Mouse (Mus musculus) embryonic facial prominence, embryonic 10.5 days (tissue): Measurements from ENCODE around the gene Hist2h2ab. TPM values are rescaled to one million over a fixed set of nuclear protein-coding genes. Genes with fewer than 3 reads are reported as not detected.
"Not testable (repeated sequence)": the region's sequence is repeated elsewhere in the genome, so short reads cannot be mapped to it uniquely, and the experiment has no call there.

ENCODE experiments used
- DNase-seq: peaks from one replicate; pipeline ENCODE4 v3.0.0-alpha.2; 2017; ENCODE audit warnings: low spot score
- H3K27ac ChIP-seq: fragments of 300-500 bp; sonication (generic); replicated peaks from 2 replicates; pipeline ENCODE4 v1.5.1; 2016; ENCODE audit warnings: mild to moderate bottlenecking
- H3K27me3 ChIP-seq: fragments of 300-500 bp; sonication (generic); replicated peaks from 2 replicates; pipeline ENCODE4 v1.6.1; 2016; ENCODE audit warnings: low read depth, mild to moderate bottlenecking; ENCODE audit not compliant: poor library complexity, severe bottlenecking
- H3K36me3 ChIP-seq: fragments of 300-500 bp; sonication (generic); replicated peaks from 2 replicates; pipeline ENCODE4 v1.6.1; 2016; ENCODE audit warnings: mild to moderate bottlenecking, moderate library complexity
- H3K4me1 ChIP-seq: fragments of 300-500 bp; sonication (generic); 2 replicates; pipeline ENCODE4 v1.6.1; 2016
- H3K4me3 ChIP-seq: fragments of 300-500 bp; sonication (generic); 2 replicates; pipeline ENCODE4 v1.5.1; 2016; ENCODE audit warnings: mild to moderate bottlenecking, moderate library complexity
- H3K9me3 ChIP-seq: fragments of 300-500 bp; sonication (generic); 2 replicates; pipeline ENCODE4 v1.6.1; 2016; ENCODE audit warnings: mild to moderate bottlenecking
- whole genome bisulfite sequencing: fragments of 180-500 bp; shearing (Covaris S2); methylation state at CpG from one replicate; pipeline ENCODE4 v1.1.7; 2016; 5-methylcytosine and 5-hydroxymethylcytosine counted together
- polyA plus RNA-seq: library from polyadenylated mRNA; unstranded; fragments of >200 nt; fragmentation: Nextera tagmentation; extraction: Ambion mirVana; gene quantifications from 2 replicates; pipeline ENCODE4 v1.2.1, GENCODE M21; 2016

Gene Hist2h2ab
- polyA plus RNA-seq, 1 experiment from 2014 or later = 1.4 TPM

DNA sequence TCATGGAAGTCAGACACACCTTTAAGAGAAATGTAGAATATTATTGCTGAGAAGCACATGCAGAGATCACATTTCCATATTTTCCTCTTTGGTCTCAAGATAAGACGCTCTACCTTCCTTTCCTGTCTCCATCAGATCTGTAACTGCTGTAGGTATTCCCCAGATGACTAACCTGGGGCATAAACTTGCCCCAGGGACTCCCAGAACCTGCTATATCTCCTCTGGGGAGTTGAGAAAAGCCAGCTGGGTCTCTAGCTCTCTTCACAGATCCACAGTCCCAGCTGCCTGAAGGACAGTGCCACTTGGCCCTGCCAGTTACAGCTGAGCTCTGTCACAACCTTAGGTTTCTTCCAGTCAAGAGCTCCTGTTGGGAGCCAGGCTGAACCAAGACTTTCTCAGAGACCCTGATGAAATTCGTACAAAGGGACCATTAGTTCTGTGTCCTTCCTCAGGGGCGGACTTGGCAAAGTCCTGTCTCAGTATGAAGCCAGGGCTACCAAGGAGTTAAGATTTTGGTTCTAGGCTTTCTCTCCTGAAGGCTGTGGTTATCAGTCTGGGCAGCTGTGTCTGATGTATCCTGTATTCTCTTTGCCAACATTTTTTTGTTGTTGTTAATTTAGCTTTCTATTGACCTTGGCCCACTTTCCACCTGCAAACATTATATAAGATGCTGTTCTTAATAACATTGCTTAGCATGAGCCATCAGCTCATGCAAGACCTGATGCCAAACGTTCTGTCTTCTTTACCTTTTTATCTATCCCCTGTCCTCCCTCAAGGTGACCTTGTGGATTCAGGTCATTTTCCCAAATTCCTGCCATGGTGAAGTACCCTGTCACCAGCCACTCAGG lies 11.5 kb downstream of the Hist2h2ab start:
- no peaks in the 10 kb centered on the region for H3K36me3 ChIP-seq
- 75% methylated on average over 4 of the region's 4 CpGs for WGBS
- no peak overlapping the region for H3K4me3 ChIP-seq
- H3K4me1 ChIP-seq = peaks cover 17% of the 10 kb centered on the region
- no peaks in the 10 kb centered on the region for H3K27me3 ChIP-seq
- no peak for DNase-seq
- no peak overlapping the region for H3K27ac ChIP-seq
- H3K9me3 ChIP-seq = no peaks in the 10 kb centered on the region

- no peak overlapping the region for H3K4me3 ChIP-seq
- DNase-seq = no peak
- H3K9me3 ChIP-seq = no peaks in the 10 kb centered on the region
- 66% methylated on average over 2 of the region's 2 CpGs for WGBS
- no peaks in the 10 kb centered on the region for H3K36me3 ChIP-seq
- no peaks in the 10 kb centered on the region for H3K27me3 ChIP-seq
- H3K27ac ChIP-seq = no peak overlapping the region
- peaks cover 12% of the 10 kb centered on the region for H3K4me1 ChIP-seq
Measured at GRCm38 (mm10) chr3:96231758-96232120, 12.1 kb downstream of the Hist2h2ab start.

GRCm38 (mm10) chr3:96234914-96235313 lies 15.2 kb downstream of the Hist2h2ab start:
- Histone ChIP-seq H3K36me3 (no peaks in the 10 kb centered on the region), H3K27me3 (no peaks in the 10 kb centered on the region), H3K27ac (no peak overlapping the region), H3K9me3 (no peaks in the 10 kb centered on the region), H3K4me3 (no peak overlapping the region), H3K4me1 (peaks cover 11% of the 10 kb centered on the region)
- DNase-seq = no peak
- 88% methylated on average over 2 of the region's 2 CpGs for WGBS

GRCm38 (mm10) chr3:96235836-96236235 lies 16.2 kb downstream of the Hist2h2ab start:
- WGBS = 52% methylated on average over 3 of the region's 3 CpGs
- DNase-seq = no peak
- Histone ChIP-seq H3K36me3 (no peaks in the 10 kb centered on the region), H3K4me1 (peaks cover 16% of the 10 kb centered on the region), H3K9me3 (no peaks in the 10 kb centered on the region), H3K27me3 (no peaks in the 10 kb centered on the region), H3K4me3 (no peak overlapping the region; the same call in 1 of the 2 replicates), H3K27ac (no peak overlapping the region; the same call in 1 of the 2 replicates)

DNA sequence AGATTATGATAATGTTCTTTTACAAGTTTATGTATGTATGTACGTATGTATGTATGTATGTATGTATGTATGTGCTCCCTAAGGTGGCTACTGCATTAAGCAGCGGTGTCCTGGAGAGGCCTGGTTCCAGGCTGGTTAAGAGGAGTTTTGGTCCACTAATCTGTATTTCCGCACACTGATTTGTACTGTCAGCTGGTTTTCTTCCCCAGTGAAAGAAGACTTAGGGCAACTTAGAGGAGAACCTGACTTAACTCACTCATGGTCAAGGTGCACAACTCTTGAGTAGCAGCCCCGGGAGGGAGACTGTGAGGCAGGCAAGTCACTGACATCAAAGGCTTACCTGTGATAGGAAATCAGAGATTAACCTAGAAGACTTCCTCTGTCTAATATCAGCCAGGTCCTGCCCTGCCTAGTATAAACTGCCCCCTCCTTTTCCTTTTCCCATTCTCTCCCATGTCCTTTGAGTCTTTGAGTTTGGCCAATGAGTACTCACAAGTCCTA lies 17.2 kb downstream of the Hist2h2ab start:
- H3K9me3 ChIP-seq = no peaks in the 10 kb centered on the region
- 82% methylated on average over 4 of the region's 4 CpGs for WGBS
- no peaks in the 10 kb centered on the region for H3K36me3 ChIP-seq
- peak overlapping the region; percentile 90 for H3K27ac ChIP-seq
- H3K27me3 ChIP-seq = no peaks in the 10 kb centered on the region
- H3K4me1 ChIP-seq = peaks cover 19% of the 10 kb centered on the region
- peak overlapping the region; percentile 60 for H3K4me3 ChIP-seq
- DNase-seq = peak; percentile 33

- Histone ChIP-seq H3K27ac (peak overlapping the region; percentile 90), H3K27me3 (no peaks in the 10 kb centered on the region), H3K9me3 (no peaks in the 10 kb centered on the region), H3K4me1 (peaks cover 22% of the 10 kb centered on the region), H3K4me3 (peak overlapping the region; percentile 60), H3K36me3 (no peaks in the 10 kb centered on the region)
- peak; percentile 52 for DNase-seq
- 31% methylated on average over 7 of the region's 7 CpGs for WGBS
Measured at GRCm38 (mm10) chr3:96237335-96237903, 17.8 kb downstream of the Hist2h2ab start.

- Histone ChIP-seq H3K4me3 (peak overlapping the region; percentile 60), H3K9me3 (no peaks in the 10 kb centered on the region), H3K4me1 (peaks cover 28% of the 10 kb centered on the region), H3K27ac (peak overlapping the region; percentile 90), H3K36me3 (no peaks in the 10 kb centered on the region), H3K27me3 (no peaks in the 10 kb centered on the region)
- WGBS = under 1% methylated on average over 12 of the region's 12 CpGs
- peak; percentile 50 for DNase-seq
Measured at GRCm38 (mm10) chr3:96237904-96238511, 18.3 kb downstream of the Hist2h2ab start.

DNA sequence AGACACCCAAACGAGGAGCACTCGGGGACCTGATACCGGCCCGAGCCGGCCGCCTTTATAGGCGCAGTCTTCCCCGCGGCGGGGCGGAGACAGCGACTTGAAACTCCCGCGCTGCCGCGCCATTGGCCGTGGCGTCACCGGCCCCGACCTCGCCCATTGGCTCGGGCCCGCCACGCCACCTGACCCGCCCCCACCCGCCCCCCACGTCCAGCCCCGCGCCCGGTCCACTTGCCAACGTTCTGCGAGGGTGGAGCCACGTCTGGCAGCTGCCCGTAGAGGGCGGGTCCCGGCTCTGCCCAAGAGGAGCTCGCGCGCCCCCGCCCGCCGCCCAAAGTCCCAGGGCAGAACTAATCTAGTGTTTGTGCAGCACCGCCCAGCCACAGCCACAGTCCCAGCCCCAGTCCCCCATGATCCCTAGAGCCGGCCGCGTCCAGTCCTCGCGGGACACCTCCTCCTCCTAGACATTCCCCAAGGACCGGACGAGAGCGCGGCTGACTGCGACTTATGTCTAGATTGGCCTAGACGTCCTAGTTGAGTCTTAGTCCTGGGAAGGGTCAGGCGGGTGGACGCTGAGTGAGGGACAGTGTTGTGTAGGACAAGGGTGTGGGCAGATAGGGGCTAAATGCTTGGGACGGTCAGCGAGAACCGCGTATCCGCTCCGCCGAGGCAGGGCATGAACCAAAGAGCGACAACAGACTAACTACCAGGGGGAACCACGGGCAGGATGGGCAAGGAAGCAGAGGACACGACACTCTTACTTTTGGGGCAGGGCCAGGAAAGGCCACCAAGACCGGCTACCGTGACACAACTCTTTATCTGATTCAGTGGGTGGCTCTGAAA lies 19.5 kb downstream of the Hist2h2ab start, which contains the start of gene Hist2h3c2:
TSS of gene Hist2h3c2 (minus strand) at position 174 of the 840 bp plus-strand sequence.
- Histone ChIP-seq H3K4me3 (peak within 1 kb of the TSS; percentile 60), H3K4me1 (peaks cover 39% of the 10 kb centered on the region), H3K27ac (peak within 1 kb of the TSS; percentile 90)
- DNase-seq, H3K9me3 ChIP-seq, H3K36me3 ChIP-seq, H3K27me3 ChIP-seq: not testable (repeated sequence)
- WGBS = under 1% methylated on average over 30 of the region's 68 CpGs

- Histone ChIP-seq H3K4me1 (peaks cover 49% of the 10 kb centered on the region), H3K27ac (peak within 1 kb of the TSS; percentile 98), H3K4me3 (peak within 1 kb of the TSS; percentile 48)
- DNase-seq = peak; percentile 82
- not testable (repeated sequence) for H3K9me3 ChIP-seq, H3K27me3 ChIP-seq, H3K36me3 ChIP-seq
- 3% methylated on average over 45 of the region's 85 CpGs for WGBS
Measured at GRCm38 (mm10) chr3:96239949-96240798, 20.5 kb downstream of the Hist2h2ab start, which contains the start of gene Hist2h2aa2. TSS of gene Hist2h2aa2 (minus strand) at chr3:96240276.

DNA sequence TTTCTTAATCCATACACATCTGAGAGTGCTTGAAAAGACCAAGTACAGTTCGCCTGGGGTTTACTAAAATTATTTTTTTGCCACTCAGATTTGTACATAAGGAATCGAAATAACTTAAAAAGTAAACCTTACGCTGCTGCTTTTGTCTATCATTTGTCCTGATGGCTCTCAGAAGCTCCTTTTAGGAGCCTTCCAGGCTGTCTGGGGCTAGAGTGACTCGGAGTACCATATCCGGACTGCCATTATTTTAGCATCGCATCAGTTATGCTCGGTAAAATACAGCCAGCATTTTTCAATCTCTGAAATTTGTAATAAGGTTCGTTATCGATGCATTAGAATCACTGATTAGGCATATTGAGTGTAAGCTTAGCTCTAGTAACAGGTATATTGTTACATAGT lies 21.1 kb downstream of the Hist2h2ab start:
- peak overlapping the region; percentile 98 for H3K27ac ChIP-seq
- no peaks in the 10 kb centered on the region for H3K9me3 ChIP-seq
- 78% methylated on average over 9 of the region's 9 CpGs for WGBS
- H3K36me3 ChIP-seq = no peaks in the 10 kb centered on the region
- no peak for DNase-seq
- peaks cover 49% of the 10 kb centered on the region for H3K4me1 ChIP-seq
- H3K4me3 ChIP-seq = peak overlapping the region; percentile 44
- H3K27me3 ChIP-seq = no peaks in the 10 kb centered on the region

GRCm38 (mm10) chr3:96243921-96244572 lies 24.4 kb downstream of the Hist2h2ab start:
- DNase-seq = no peak
- Histone ChIP-seq H3K4me1 (peaks cover 54% of the 10 kb centered on the region), H3K4me3 (peak overlapping the region; percentile 66), H3K27ac (peak overlapping the region; percentile 98), H3K9me3 (no peaks in the 10 kb centered on the region), H3K36me3 (no peaks in the 10 kb centered on the region), H3K27me3 (no peaks in the 10 kb centered on the region)
- WGBS = 83% methylated on average over 7 of the region's 7 CpGs
